Mouse (Mus musculus) spleen, adult 2 months (tissue): ENCODE measurements around the gene Bcl2a1a. TPM values are rescaled to one million over a fixed set of nuclear protein-coding genes. Genes with fewer than 3 reads are reported as not detected.
"Not testable (repeated sequence)": the region's sequence is repeated elsewhere in the genome, so short reads cannot be mapped to it uniquely, and the experiment has no call there.

Experiments
- DNase-seq, 2 experiments: peaks; one replicate each; pipeline versions ENCODE4 v3.0.0 to v3.0.0-alpha.2; 2012 to 2021; ENCODE audit warnings: low spot score in 2 of 2, low read depth in 1 of 2
- H3K27ac ChIP-seq: fragments of 200-500 bp; 2 replicates; pipeline ENCODE4 v1.5.1; 2012; ENCODE audit warnings: low read length, inconsistent platforms; ENCODE audit not compliant: insufficient read depth
- H3K27me3 ChIP-seq: fragments of 200-500 bp; 2 replicates; pipeline ENCODE4 v1.6.1; 2012; ENCODE audit warnings: mild to moderate bottlenecking, moderate library complexity, low read length, inconsistent platforms; ENCODE audit not compliant: control insufficient read depth, insufficient read depth
- H3K36me3 ChIP-seq: fragments of 200-500 bp; 2 replicates; pipeline ENCODE4 v1.6.1; 2012; ENCODE audit warnings: mild to moderate bottlenecking, low read length, inconsistent platforms; ENCODE audit not compliant: control insufficient read depth, insufficient read depth
- H3K4me1 ChIP-seq: fragments of 200-500 bp; 2 replicates; pipeline ENCODE4 v1.6.1; 2011; ENCODE audit warnings: inconsistent platforms; ENCODE audit not compliant: control insufficient read depth, insufficient read depth, insufficient read length
- H3K4me3 ChIP-seq: fragments of 200-500 bp; 2 replicates; pipeline ENCODE4 v1.5.1; 2011; ENCODE audit warnings: mild to moderate bottlenecking, inconsistent platforms; ENCODE audit not compliant: insufficient read depth, insufficient read length; ENCODE audit errors: extremely low read depth
- WGBS: fragments of 180-500 bp; shearing (Covaris S2); methylation state at CpG from one replicate; pipeline ENCODE4 v1.1.7; 2018; 5-methylcytosine and 5-hydroxymethylcytosine counted together
- polyA plus RNA-seq: library from polyadenylated mRNA; depleted of rRNA; stranded (reverse); fragments of >200 nt; gene quantifications from 2 replicates; pipeline ENCODE4 v1.2.3, GENCODE M21; 2012; rRNA removed

Gene Bcl2a1a
- polyA plus RNA-seq, 1 experiment = 8.4 TPM

- not testable (repeated sequence) for H3K27ac ChIP-seq, H3K4me3 ChIP-seq, H3K4me1 ChIP-seq, DNase-seq, H3K27me3 ChIP-seq, H3K36me3 ChIP-seq
- WGBS = 69% methylated on average over 4 of the region's 4 CpGs
Observed at GRCm38 (mm10) chr9:88976875-88977274, 20.2 kb downstream of the Bcl2a1a start.

DNA sequence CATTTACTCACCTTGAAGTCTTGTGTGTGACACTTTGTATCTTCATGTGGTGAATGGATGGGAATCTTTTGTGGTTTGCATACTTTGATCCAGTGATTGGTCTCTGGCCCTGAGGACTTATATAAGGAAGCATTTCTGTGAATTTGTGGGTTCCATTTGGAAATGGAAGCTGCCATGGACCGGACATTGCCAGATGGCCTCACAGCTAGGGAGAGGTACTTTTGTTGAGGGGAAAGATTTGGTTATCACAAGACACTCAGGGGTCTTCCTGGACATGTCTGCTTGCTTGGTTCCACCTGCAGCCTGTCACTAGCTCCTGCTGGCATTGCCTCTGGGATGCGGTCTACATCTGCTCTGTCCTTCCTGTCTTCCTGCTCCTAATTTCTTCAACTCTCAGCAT lies 23.1 kb downstream of the Bcl2a1a start:
- H3K4me3 ChIP-seq, H3K36me3 ChIP-seq, H3K27ac ChIP-seq, H3K27me3 ChIP-seq, H3K4me1 ChIP-seq, DNase-seq: not testable (repeated sequence)
- 91% methylated on average over 2 of the region's 2 CpGs for WGBS

DNA sequence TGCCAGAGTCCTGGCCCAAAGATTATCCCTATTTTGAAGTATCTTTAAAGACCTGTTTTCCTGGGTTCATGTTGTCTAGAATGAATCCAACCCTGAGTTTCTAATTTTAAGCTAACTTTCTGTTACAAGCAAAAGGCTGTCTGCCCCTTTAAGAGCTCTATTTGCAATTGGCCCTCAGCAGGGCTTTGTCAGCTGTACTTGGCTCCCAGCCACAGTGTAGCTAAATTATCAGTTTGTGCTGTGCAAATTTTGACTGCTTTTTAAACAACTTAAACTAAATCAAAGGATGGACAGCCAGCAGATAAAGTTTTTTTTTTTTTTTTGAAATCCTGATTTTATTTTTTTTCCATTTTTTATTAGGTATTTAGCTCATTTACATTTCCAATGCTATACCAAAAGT lies 44.8 kb downstream of the Bcl2a1a start:
- not testable (repeated sequence) for H3K27me3 ChIP-seq, H3K36me3 ChIP-seq, H3K27ac ChIP-seq, DNase-seq, H3K4me1 ChIP-seq, H3K4me3 ChIP-seq

Other genes starting within 250 kb of the Bcl2a1a start
- gene Mthfsl, start 236.6 kb upstream of the Bcl2a1a start, polyA plus RNA-seq = 6.6 and 10.7 TPM in 2 replicates
- gene Bcl2a1d, start 225.0 kb upstream of the Bcl2a1a start, polyA plus RNA-seq = 8.8 and 13.9 TPM in 2 replicates
- gene Trim43c, start 117.7 kb upstream of the Bcl2a1a start, polyA plus RNA-seq = not detected in 2 replicates
- 0.05 TPM in 1 of 2 replicates, not detected in the other for gene Trim43b, start 135.9 kb downstream of the Bcl2a1a start, polyA plus RNA-seq
- gene Bcl2a1b, start 242.3 kb downstream of the Bcl2a1a start, polyA plus RNA-seq = 12.8 and 13.0 TPM in 2 replicates
- not detected in 2 replicates for gene Gm29094, start 242.5 kb downstream of the Bcl2a1a start, polyA plus RNA-seq